Mouse (Mus musculus): Measurements from ENCODE around the gene Ikbip.

Gene Ikbip

DNA sequence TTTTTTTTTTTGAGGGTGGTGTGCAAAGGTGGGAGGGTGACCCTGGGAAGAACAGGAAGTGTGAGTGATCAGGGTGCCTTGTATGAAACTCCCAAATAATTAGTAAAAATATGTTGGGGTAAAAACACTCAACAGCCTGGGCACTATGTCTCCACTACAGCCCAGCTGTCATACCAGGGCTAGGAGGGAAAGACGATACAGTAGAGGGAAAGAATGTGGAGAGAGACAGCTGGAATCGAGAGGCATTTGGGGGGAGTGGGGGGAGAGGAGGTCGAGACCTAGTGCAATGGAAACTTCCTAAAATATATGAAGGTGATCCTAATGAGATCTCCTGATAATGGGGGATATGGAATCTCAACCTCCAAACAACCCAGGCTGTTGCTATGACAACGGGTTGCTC lies 27.1 kb downstream of the Ikbip start:
- no peak for ATAC-seq (ENCODE audit: insufficient number of reproducible peaks, low FRiP score, low TSS enrichment)

DNA sequence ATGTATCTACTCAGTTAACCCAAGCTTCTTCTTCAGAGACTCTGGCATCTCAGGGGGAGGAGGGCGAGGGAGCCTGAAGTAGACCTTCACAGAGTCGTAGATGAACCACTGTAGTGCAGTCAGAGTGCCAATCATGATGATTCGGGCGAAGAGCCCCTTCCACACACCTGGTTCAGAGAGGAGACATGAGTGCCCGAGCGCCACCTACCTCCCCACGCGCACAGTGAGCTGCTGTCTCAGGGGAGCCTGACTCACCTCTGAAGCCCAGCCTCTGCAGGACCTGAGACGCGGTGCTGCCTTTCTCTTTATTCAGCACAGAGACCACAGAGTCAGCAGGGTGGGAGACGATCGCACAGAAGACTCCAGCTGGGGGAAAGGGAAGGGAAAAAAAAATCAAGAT lies 34.2 kb downstream of the Ikbip start:
- ATAC-seq (ENCODE audit: insufficient number of reproducible peaks, low FRiP score, low TSS enrichment) = no peak

DNA sequence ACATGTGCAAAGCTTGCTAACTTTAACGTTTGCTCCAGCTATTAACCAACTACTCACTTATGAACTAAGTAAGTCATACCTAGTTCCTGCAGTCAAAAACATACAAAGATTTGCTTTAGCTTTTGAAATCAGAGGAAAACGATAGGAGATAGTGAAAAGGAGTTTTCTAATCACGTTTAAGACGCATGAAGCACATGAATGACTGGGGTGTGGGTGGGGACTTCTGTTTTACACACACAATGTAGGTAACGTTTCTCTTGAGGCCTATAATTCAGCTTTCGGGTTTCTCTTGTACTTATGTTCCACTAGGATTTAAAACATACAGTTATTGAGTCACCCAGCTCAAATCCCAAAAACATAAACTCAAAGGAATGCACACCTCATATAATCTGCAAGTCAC lies 39.9 kb downstream of the Ikbip start:
- ATAC-seq (ENCODE audit: insufficient number of reproducible peaks, low FRiP score, low TSS enrichment) = no peak

DNA sequence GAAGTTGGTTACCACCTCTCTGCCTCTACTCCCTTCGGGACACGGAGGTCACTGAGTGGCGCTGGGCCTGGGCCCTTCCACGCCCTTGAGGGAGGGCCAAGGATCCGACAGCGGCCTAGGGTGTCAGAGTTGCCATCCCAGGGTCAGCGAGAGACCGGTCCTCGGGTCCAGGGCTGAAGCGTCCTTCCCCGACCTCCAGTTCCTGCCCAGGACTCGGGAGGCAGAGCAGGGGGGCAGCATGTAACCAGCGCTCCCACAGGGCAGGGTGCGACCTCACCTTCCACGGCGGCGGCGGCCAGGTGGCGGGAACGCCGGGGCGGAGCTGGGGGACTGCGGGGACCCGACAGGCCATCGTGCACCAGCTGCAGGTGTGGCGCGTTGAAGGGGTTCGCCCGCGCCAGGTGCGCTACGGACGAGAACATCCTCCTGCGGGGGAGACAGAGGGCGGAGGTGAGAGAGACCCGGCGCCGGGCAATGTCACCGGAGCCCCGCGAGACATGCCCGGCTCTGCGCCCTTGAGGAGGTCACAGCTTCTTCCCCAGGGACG lies 40.6 kb downstream of the Ikbip start:
- ATAC-seq (ENCODE audit: insufficient number of reproducible peaks, low FRiP score, low TSS enrichment) = peak; percentile 56

DNA sequence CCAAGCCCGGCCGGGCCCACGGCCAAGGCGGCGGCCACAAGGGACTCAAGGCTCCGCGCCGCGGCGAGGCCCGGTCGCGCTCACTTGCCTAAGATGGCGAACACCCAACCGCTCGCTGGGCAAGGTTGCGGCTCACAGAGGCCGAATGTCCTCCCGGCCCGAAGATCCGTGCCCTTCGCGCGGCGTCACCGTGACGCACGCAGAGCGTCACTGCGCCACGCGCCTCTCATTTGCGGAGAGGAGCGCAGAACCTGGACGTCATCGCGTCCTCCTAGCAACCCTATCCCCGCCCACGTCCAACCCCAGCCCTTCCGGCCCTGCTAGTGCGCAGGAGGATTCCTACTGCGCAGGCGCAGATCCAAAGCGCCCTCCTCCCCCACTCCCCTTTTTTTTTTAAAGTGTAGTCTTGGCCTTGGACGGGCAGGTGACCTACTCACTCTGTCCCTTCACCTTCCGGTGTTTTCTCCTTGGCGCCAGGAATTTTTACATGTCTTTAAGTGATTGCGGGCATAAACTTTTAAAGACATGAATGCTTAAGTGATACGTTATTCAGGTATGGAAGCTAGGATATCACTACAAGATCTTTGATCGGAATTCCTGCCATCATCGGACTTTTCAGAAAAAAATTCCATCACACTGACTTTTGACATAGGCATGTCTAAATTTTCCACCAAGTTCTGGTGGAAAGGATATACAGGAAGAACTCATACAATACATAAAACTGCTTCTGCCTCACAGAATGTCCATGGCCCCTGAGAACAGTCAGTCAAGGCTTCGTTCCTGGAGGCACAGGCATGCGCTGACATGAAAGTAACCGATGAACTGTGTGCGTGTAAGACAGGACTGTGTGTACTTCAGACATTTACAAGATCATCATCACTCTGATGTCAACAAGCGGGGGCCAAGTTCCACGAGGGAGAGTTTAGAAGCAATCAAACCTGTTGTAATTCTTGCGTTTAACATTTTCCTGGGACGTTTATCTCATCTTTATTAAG lies 41.4 kb downstream of the Ikbip start, which contains the start of gene Slc25a3:
Slc25a3 (minus strand) TSS at position 232 of the 995 bp plus-strand sequence.
- peak; percentile 99 for ATAC-seq (ENCODE audit: insufficient number of reproducible peaks, low FRiP score, low TSS enrichment)

DNA sequence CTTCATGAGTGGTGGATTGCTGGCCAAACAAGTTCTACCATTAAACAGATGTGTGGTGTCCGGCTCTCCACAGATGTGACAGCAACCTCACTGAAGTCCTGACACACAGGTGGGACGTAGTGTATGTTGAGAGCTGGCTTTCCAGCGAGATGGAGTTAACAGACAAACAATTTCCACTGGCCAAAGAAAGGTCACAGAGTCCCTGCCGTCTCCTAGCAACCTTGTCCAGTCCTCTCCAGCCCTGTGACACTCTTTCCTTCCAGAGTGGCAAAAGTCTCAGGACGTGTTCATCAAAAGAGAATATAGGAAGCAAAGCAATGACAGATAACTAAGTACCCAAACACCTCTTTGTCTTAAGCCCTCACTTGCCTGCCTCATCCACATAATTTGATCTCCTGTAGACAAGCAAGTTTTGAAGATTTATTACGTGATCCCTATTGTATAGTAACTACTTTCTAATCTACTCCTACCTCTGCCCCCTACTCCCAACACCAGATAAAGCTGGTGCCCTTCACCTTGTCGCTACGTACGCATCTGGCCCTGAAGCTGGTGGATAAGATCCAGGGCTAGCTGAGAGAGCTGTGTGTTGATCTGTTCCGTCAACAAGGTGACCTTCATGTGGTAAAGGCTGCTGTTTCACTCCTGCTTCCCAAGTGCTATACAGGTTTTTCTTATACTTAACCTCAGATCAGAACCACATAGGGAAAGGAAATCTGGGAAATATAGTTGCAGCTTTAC lies 44.0 kb downstream of the Ikbip start:
- no peak for ATAC-seq (ENCODE audit: insufficient number of reproducible peaks, low FRiP score, low TSS enrichment)

DNA sequence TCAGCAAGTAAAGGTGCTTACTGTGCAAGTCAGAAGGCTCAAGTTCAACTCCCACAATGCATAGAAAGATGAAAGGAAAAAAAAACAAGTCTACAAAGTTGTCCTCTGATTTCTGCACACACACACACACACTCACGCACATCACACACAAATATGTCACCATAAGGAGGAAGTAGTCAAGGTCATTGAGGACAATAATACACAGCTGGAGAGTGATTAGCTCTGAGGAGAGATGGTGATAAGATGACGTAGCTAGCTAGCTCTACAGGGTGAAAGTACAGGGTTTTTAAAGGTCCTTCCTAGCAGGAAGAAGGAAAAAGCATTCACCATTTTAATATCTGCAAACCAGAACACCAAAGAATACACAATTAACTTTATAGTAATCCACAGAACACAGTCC lies 44.7 kb downstream of the Ikbip start:
- ATAC-seq (ENCODE audit: insufficient number of reproducible peaks, low FRiP score, low TSS enrichment) = no peak

DNA sequence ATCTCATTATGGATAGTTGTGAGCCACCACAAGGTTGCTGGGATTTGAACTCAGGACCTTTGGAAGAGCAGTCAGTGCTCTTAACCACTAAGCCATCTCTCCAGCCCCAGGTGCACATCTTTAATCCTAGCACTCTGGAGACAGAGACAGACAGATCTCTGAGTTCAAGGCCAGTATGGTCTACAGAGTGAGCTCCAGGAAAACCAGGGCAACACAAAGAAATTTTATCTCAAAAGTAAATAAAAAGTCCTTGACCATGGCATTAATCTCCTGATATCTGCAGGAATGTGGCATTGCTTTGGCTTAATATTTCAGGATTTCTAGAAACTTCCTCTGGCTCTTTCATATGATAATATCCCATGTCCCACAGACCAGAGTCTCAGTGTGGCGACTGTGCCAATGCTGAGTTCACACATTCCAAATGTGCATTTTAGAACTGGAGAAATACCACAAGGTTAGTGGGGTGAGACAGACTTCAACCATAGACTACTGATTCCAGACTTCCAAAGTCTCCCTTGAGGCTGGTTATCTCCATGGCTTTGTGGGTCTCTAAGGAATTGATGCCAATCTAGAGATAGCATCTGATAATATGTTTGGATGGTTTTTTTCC lies 45.9 kb downstream of the Ikbip start:
- ATAC-seq (ENCODE audit: insufficient number of reproducible peaks, low FRiP score, low TSS enrichment) = no peak

DNA sequence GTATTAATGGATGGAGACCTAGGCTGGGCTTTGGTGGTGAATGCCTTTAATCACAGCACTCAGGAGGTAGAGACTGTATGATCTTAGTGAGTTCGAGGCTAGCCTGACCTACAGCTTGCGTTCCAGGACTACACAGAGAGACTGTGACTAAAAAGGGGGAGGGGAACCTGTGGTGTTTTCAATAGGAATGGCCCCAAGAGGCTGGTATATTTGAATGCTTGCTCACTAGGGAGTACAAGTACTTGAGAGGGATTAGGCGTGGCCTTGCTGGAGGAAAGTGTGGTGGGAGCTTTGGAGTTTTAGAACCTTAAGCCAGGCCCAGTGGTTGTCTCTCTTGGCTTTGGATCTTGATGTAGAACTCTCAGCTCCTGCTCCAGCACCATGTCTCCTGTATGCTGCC lies 48.1 kb downstream of the Ikbip start:
- ATAC-seq (ENCODE audit: insufficient number of reproducible peaks, low FRiP score, low TSS enrichment) = no peak

DNA sequence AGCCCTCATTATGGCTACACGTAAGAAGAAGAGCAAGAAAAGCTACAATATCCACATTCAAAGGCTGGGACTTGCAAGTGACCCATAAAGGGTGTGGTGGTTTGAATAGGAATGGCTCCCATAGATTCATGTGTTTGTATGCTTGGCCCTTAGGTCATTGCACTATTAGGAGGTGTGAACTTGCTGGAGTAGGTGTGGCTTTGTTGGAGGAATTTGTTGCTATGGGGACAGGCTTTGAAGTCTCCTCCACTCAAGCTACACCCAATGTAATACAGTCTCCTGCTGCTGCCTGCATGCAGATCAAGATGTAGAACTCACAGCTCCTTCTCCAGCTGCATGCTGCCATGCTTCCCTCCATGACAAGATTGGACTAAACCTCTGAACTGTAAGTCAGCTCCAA lies 48.8 kb downstream of the Ikbip start:
- ATAC-seq (ENCODE audit: insufficient number of reproducible peaks, low FRiP score, low TSS enrichment) = no peak

DNA sequence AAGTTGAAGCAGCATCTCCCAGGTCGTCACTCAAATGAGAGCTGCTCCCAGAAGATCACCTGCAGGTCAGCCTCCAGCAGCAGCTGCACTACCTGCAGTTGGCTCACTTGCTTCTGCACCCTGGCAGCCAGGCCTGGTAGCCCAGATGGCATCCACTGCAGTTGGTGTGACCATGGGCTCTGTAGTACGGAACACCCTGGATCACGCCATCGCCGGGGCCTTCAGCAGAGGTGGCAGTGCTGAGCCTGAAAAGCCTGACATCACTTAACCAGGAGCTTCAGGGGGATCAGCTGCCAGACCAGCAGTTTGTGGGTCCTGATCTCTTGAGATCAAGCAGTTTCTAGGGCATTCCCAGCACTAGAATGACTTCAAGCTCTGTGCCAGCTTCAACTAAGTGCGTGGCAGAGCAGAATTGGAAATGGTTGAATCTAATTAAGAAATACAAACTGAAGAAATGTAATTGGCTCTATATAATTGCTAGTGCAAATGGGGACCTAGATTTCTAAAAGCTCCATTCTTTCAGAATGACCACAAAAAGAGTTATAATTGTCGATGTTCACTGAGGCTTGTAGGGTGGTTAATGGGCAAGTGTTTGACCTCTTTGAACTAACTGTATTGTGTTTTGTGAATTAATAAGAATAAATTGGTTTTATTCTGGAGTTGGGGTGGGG lies 52.7 kb downstream of the Ikbip start:
- no peak for ATAC-seq (ENCODE audit: insufficient number of reproducible peaks, low FRiP score, low TSS enrichment)

DNA sequence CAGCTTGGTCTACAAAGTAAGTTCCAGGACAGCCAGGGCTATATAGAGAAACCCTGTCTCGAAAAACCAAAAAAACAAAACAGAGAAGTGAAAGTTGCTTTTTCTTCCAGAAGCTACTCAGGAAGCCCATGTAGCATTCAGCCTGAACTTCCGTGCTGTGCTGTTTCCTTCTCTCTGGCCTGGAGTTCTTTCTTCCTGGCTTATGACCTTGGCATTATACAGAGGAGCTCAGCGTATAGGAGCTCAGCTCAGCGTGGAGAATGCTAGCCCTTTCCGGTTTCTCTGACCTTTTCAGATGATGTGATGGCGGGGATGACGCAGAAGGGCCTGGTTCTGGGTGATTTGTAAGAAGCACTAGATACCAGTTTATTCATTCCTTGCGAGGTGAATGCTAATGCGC lies 54.7 kb downstream of the Ikbip start:
- ATAC-seq (ENCODE audit: insufficient number of reproducible peaks, low FRiP score, low TSS enrichment) = no peak

DNA sequence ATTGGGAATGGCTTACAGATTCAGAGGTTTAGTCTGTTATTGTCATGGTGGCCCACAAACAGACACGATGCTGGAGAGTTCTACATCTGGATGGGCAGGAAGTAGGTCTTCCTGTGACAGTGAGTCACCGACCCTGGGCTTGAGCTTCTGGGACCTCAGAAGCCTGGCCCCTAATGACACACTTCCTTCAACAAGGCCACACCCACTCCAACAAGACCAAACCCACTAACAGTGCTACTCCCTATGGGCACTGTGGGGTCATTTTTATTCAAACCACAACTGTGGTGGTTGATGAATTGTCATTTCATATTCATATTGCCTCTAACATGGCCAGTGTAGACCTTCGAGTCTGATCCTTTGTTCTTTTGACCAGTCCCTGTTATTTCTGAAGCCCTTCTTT lies 55.6 kb downstream of the Ikbip start:
- ATAC-seq (ENCODE audit: insufficient number of reproducible peaks, low FRiP score, low TSS enrichment) = no peak

DNA sequence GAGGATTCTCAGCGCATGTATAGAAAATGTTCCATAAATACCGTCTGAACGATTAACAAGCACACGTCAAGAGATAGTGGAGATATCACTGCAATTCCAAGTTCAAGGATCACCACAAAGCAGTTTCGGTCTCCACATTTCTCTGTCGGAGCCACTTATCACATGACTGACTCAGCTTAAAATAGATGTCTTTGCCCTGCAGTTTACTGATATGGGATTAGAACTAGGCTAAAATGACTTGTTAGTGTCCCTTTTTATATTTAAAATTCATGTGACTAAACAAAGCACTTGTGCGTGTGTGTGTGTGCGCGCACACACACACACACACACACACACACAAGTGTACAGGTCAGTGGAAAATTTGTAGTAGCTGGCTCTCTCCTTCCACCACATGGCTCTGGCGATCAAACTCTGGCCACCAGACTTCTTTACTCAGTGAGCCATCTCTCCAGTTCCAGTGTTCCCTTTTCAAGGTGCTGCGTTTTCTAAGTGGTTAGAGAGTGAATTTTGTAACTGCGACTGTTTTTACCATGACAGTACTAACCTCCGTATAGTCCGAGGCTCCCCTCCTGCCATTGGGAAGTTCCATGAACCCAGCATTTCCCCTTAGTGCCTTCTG lies 56.5 kb downstream of the Ikbip start:
- no peak for ATAC-seq (ENCODE audit: insufficient number of reproducible peaks, low FRiP score, low TSS enrichment)

DNA sequence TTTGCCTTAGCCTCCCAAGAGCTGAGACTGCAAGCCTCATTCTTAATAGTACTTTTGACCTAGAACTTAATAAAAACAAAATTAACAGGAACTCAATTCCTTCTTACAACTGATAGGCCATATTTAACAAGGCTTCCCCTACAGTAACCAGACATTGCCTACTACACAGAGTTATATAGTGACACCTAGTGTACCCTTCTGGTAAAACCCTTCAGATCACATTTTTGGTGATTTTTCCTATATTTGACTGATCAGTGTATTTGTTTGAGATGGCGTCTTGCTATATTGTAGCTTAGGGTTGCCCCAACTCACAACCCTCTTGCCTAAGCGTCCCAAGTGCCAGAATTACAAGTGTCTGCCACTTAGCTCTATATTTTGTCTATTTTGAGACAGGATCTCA lies 58.8 kb downstream of the Ikbip start:
- peak; percentile 58; the same call in 1 of the 2 replicates for ATAC-seq (ENCODE audit: insufficient number of reproducible peaks, low FRiP score, low TSS enrichment)

DNA sequence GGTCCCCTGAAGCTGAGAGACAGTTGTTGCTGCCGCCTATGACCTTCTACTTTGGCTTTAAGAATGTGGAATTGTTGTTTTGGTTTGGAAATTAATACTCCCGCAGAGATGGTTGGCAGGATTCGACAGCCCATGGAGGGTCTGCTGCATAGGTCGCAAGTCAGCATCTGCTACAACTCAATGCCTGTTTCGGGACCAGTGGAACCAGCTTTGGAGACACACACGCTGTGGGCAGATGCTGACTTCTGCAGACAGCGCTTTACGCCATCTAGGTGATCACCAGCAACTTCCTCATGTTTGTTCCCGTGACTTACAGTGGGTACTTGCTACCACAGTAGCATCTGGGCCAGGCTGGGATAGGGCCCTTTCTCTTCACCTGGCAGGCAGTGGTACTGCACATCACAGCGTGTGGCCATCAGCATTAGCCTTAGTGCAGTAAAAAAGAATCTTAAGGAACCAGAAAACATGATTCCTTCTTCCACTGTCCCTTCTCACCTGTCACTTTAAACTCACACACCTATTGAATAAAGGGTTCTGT lies 60.0 kb downstream of the Ikbip start:
- ATAC-seq (ENCODE audit: insufficient number of reproducible peaks, low FRiP score, low TSS enrichment) = no peak

DNA sequence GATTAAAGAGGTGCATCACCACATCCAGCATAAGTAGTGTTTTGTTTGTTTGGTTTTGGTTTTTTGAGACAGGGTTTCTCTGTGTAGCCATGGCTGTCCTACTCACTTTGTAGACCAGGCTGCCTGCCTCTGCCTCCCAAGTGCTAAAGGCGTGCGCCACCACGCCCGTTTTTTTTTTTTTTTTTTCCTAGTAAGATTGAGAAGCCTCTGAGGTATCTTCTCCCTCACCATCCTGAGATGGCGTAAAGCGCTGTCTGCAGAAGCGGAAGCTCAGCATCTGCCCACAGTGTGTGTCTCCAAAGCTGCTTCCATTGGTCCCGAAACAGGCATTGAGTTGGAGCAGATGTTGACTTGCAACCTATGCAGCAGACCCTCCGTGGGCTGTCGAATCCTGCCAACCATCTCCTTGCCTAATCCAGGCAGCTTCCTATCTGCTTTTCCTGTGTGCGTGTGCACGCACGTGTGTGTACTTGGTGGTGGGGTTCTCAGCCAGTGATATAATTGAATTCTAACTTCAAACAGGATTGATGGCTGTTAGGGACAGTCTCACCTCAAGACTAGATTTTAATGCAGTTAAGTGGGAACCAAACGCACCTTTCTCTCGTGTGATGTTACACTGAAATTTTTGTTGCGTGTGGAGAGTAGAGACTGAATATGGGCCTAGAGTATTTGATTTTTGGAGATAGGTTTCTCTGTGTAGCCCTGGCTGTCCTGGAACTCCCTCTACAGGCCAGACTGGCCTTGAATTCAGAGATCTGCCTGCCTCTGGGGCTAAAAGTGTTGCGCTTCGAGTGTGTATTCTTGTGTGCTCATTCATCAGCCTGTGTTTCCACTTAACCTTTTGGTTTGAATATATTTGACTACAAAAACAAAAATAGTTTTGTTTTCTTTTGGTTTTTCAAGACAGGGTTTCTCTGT lies 60.8 kb downstream of the Ikbip start:
- no peak for ATAC-seq (ENCODE audit: insufficient number of reproducible peaks, low FRiP score, low TSS enrichment)

DNA sequence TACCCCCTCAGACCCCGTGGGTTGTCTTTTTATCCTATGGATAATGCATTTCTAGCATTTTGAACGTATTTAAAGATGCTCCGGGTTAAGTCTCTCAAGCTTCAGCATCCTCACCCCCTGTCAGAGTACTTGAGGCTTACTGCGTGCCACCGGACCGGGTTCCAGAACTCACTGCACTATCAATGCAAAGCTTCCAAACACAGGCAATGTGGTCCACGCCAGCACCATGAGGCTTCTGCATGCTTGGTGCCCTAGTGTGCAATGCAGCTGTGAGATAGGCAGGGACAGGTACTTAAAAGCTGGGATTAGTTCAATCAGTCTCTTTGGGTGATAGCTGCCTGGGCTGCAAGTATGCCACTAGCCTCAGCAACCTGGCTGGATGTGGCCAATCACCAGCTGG lies 62.7 kb downstream of the Ikbip start:
- ATAC-seq (ENCODE audit: insufficient number of reproducible peaks, low FRiP score, low TSS enrichment) = no peak
